Mouse (Mus musculus) small intestine, adult 2 months (tissue): ENCODE data around the gene Eva1c.

Experiments
- CTCF ChIP-seq: fragments of 200-500 bp; IDR thresholded peaks from 2 replicates; pipeline ENCODE4 v1.5.1; 2012; ENCODE audit warnings: low read depth, mild to moderate bottlenecking, control low read depth, inconsistent platforms, low read length, moderate library complexity, mixed read lengths; ENCODE audit not compliant: insufficient replicate concordance, insufficient read length; ENCODE audit errors: extremely low read depth
- POLR2A ChIP-seq: fragments of 200-500 bp; IDR thresholded peaks from 2 replicates; pipeline ENCODE4 v1.6.1; 2012; ENCODE audit warnings: low read depth, mild to moderate bottlenecking, control low read depth, inconsistent platforms, low read length, moderate library complexity

DNA sequence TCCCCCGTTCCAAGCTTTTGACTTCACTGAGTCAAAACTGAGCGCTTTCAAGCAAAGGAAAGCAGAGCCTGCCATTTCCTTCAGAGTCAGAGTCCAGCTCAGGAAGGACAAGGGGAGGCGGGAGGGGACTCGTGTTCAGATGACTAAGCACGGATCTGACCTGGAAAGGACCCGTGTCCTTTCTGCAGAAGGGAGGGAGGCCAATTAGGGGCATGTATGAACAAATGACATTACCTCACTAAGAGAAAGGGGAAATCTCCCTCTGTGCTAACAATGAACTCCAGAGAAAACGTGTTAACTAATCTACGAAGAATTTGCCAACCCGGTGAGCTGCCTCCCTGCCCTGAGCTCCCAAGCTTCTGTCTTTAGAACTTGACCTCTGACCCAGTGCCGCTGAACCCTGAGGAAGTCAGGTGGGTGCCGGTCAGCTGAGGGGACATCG, 89.5 kb downstream of the Eva1c start:
- TF ChIP-seq CTCF (no peak), POLR2A (no peak)
